Mouse (Mus musculus): Measurements from ENCODE around the gene Ptprr. TPM values are rescaled to one million over a fixed set of nuclear protein-coding genes. Genes with fewer than 3 reads are reported as not detected.

Gene Ptprr
- 16.6 and 17.6 TPM in 2 replicates for polyA plus RNA-seq (2015; fragmentation: Nextera tagmentation; extraction: Ambion mirVana)

DNA sequence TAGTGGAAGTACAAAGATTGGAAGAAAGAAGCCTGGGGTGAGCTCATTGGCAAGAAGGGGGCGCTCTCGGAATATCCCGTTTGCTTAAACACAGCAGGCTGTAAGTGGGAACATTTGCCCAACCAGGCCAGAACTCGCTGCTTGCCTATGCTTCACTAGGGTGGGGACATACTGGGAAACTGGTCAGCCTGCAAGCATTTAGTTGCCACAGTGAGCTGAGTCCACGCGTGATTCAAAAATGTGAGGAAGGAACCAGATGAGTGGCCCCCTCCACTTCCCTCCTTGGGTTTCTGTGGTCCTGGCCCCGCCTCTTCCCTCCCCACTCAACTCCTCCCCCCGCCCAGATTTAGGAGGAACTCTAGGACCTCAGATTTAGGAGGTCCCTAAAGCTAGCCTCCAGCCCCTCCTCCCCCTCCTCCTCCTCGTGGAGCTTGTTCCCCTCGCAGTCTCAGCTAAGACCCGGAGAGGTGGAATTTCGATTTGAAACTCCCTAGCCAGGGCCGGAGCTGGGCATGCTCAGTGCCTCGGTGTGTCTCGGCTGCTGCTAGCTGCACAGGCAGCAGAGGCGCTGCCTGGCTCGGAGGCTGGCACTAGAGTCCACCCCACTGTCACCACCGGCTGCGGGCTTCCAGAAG, at the start of gene Ptprr:
Gene Ptprr, plus strand, starts transcription at position 369 of the 635 bp plus-strand sequence.
- H3K36me3 ChIP-seq (replicated peaks), result no peaks in the 10 kb centered on the region
- no peaks in the 10 kb centered on the region for H3K27me3 ChIP-seq (replicated peaks)
- WGBS, result 1% methylated on average over 19 of the region's 19 CpGs
- peak within 1 kb of the TSS; percentile 90 for H3K27ac ChIP-seq
- H3K9me3 ChIP-seq, result no peaks in the 10 kb centered on the region
- peak; percentile 98 for ATAC-seq (replicated peaks)
- 0 out of 2 replicates have a peak, but pooled peaks cover 7% of the 10 kb centered on the region for H3K4me1 ChIP-seq
- peak within 1 kb of the TSS; percentile 64 for H3K4me2 ChIP-seq
- H3K4me3 ChIP-seq, result peak within 1 kb of the TSS; percentile 74
- peak within 1 kb of the TSS; percentile 82 for H3K9ac ChIP-seq

DNA sequence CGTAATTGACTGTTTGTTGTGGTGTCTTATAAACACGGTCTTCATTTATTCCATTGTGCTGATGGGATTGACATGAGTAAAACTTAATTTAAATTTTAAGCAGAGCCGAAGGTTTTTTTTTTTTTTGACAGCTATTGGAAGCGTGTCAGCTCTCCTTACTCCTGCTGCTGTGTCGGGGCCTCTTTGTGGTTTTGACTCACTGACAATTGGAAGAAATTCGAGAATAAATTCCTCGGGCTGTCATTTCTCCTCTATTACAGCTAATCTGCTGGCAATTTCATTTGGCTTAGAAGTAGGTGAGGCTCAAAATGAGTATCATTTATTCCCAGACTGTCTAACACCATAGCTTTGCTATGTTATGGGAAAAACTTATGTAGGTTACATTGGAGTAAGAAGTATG, 41.7 kb upstream of the Ptprr start:
- H3K27ac ChIP-seq, result no peak overlapping the region
- WGBS, result 54% methylated on average over 7 of the region's 7 CpGs
- ATAC-seq (replicated peaks), result no peak
- no peak overlapping the region for H3K9ac ChIP-seq
- H3K4me2 ChIP-seq, result no peak overlapping the region
- H3K27me3 ChIP-seq (replicated peaks), result no peaks in the 10 kb centered on the region
- H3K4me1 ChIP-seq, result no peaks in the 10 kb centered on the region
- H3K9me3 ChIP-seq, result no peaks in the 10 kb centered on the region
- no peak overlapping the region for H3K4me3 ChIP-seq
- no peaks in the 10 kb centered on the region for H3K36me3 ChIP-seq (replicated peaks)

DNA sequence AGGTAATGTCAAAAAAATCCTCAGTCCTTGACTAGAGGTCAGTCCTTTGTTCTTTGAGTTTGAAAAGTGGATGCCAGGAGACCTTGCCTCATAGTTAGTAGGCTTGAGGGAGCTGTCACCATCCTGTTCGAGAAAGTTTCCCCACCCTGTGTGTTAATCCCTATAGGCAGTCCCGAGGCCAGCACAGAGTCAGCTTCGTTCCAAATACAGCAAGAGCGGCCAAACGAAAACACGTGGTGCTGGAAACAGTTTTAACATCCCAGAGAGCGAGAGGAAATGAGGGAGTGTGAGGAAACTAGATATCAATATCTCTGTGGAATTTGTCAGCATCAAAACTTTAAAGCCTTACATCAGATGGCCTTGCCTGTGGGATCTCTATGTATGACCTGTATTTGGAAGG, 39.0 kb upstream of the Ptprr start:
- no peak overlapping the region for H3K4me3 ChIP-seq
- no peak overlapping the region for H3K4me2 ChIP-seq
- ATAC-seq (replicated peaks), result no peak
- no peak overlapping the region for H3K9ac ChIP-seq
- no peak overlapping the region for H3K27ac ChIP-seq
- no peaks in the 10 kb centered on the region for H3K27me3 ChIP-seq (replicated peaks)
- H3K36me3 ChIP-seq (replicated peaks), result no peaks in the 10 kb centered on the region
- H3K4me1 ChIP-seq, result no peaks in the 10 kb centered on the region
- WGBS, result 61% methylated on average over 7 of the region's 7 CpGs
- H3K9me3 ChIP-seq, result no peaks in the 10 kb centered on the region

DNA sequence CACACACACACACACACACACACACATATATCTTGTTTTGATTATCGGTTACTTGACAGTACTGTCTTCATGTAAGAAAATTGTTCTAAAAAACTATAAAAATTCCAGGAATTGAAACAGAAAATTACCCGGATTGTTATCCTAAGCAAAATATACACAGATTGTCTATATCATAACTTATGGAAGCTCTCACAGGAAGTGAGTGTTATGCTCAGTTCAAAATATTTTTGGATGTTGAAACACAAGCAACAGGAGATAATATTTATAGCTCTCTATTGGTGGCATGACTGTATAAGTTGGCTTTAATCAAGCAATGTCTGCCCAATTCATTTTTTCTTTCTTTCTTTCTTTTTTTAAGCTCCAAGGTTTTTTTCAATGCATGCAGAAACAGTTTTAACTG, 38.0 kb upstream of the Ptprr start:
- Histone ChIP-seq H3K4me3 (no peak overlapping the region), H3K36me3 (replicated peaks) (no peaks in the 10 kb centered on the region), H3K27ac (no peak overlapping the region), H3K9ac (no peak overlapping the region), H3K4me2 (no peak overlapping the region), H3K27me3 (replicated peaks) (no peaks in the 10 kb centered on the region), H3K9me3 (no peaks in the 10 kb centered on the region), H3K4me1 (no peaks in the 10 kb centered on the region)
- ATAC-seq (replicated peaks), result no peak
- WGBS, result 96% methylated on average over 2 of the region's 2 CpGs

- Histone ChIP-seq H3K4me1 (no peaks in the 10 kb centered on the region), H3K4me2 (no peak overlapping the region), H3K27ac (no peak overlapping the region), H3K9me3 (no peaks in the 10 kb centered on the region), H3K27me3 (replicated peaks) (no peaks in the 10 kb centered on the region), H3K36me3 (replicated peaks) (no peaks in the 10 kb centered on the region), H3K9ac (no peak overlapping the region), H3K4me3 (no peak overlapping the region)
- ATAC-seq (replicated peaks), result no peak
- WGBS, result 64% methylated on average over 6 of the region's 6 CpGs
Observed at GRCm38 (mm10) chr10:115984308-115984707, 33.7 kb upstream of the Ptprr start.

- no peak overlapping the region for H3K27ac ChIP-seq
- ATAC-seq (replicated peaks), result no peak
- H3K9ac ChIP-seq, result no peak overlapping the region
- no peaks in the 10 kb centered on the region for H3K27me3 ChIP-seq (replicated peaks)
- no peaks in the 10 kb centered on the region for H3K4me1 ChIP-seq
- no peak overlapping the region for H3K4me3 ChIP-seq
- no peak overlapping the region for H3K4me2 ChIP-seq
- WGBS, result 55% methylated on average over 8 of the region's 8 CpGs
- no peaks in the 10 kb centered on the region for H3K36me3 ChIP-seq (replicated peaks)
- no peaks in the 10 kb centered on the region for H3K9me3 ChIP-seq
Observed at GRCm38 (mm10) chr10:116001838-116002237, 16.2 kb upstream of the Ptprr start.

DNA sequence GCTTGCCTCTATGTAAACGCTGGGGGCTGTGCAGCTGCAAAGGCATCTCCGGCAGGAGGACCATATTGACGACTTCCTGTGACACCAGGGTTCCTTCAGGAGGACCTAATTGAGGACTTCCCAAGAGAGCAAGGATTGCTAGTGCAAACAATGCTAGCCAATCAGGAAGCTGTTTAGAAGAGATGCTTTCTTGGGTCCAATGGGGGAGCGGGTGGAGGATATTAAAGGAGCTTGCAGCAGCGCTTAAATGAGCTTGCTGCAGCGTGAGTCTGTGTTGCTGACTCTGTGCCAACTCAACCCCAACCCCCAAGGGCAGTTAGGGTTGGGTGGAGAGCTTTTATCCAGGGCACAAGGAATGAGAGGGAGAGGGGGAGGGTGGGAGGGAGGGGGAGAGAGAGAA, 11.3 kb upstream of the Ptprr start:
- Histone ChIP-seq H3K4me2 (no peak overlapping the region), H3K36me3 (replicated peaks) (no peaks in the 10 kb centered on the region), H3K9me3 (no peaks in the 10 kb centered on the region), H3K9ac (no peak overlapping the region), H3K4me1 (no peaks in the 10 kb centered on the region), H3K4me3 (no peak overlapping the region), H3K27ac (no peak overlapping the region), H3K27me3 (replicated peaks) (no peaks in the 10 kb centered on the region)
- no peak for ATAC-seq (replicated peaks)
- 50% methylated on average over 6 of the region's 6 CpGs for WGBS

DNA sequence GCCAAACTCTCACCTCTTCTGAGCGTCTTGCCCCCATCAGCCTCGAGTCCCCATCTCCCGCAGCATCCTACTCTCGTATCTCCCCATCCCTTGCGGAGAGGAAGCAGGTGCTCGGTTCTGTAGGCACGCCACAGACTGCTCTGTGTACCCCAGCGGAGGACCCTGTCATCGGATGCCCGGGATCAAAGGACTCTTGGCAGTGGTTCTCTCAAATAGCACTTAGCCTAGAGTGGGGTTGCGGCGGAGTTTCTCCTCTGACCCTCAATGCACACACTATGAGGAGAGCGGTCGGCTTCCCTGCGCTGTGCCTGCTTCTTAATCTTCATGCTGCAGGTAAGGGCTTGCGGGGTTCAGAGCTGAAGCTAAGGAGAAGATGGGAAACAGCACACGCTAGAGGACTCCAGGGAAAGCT, 473 bp downstream of the Ptprr start:
- Histone ChIP-seq H3K27ac (peak overlapping the region; percentile 90), H3K9ac (peak overlapping the region; percentile 82)
- under 1% methylated on average over 17 of the region's 17 CpGs for WGBS

DNA sequence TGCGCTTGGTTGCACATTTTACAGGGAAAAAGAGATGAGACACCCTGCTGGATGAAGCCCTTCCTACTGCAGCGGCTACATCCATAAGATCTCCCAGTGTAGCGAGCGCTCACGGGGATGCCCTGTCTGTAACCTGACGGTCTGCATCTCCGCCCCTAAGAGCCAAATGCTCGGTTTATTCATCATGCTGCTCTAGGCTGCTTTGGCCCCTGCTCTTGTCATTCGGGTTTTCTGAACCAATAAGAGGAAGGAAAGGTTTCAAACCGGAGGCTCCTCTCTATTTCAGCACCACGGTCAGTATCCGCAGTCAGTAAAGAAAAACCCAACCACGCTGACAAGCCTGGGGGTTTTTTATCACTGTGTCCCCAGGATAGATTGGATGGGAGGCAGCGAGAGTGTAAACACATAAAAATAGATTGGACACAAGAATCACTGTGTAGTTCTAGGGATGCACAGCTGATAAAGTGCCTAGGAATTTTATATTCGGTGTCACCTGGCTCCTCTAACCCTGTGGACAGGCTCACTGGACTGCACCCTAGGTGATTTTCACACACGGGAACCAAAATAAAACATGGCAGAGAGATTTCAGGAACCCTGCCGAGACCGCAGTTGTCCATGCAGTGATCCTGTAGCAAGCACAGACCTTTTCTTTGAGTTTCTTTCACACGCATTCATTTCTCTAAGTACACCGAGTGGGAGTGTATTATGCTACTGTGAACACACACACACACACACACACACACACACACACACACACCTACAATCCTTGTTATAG, 1.3 kb downstream of the Ptprr start:
- H3K27me3 ChIP-seq (replicated peaks), result no peaks in the 10 kb centered on the region
- H3K4me3 ChIP-seq, result peak overlapping the region; percentile 74
- ATAC-seq (replicated peaks), result peak; percentile 46
- H3K4me2 ChIP-seq, result peak overlapping the region; percentile 64
- no peaks in the 10 kb centered on the region for H3K9me3 ChIP-seq
- peak overlapping the region; percentile 82 for H3K9ac ChIP-seq
- WGBS, result 5% methylated on average over 20 of the region's 20 CpGs
- H3K4me1 ChIP-seq, result 0 out of 2 replicates have a peak, but pooled peaks cover 7% of the 10 kb centered on the region
- peak overlapping the region; percentile 90 for H3K27ac ChIP-seq
- H3K36me3 ChIP-seq (replicated peaks), result no peaks in the 10 kb centered on the region

More for the DNA sequence above, 473 bp downstream of the Ptprr start:
- H3K27me3 ChIP-seq (replicated peaks), result no peaks in the 10 kb centered on the region
- peak overlapping the region; percentile 64 for H3K4me2 ChIP-seq
- H3K36me3 ChIP-seq (replicated peaks), result no peaks in the 10 kb centered on the region
- H3K9me3 ChIP-seq, result no peaks in the 10 kb centered on the region
- H3K4me3 ChIP-seq, result peak overlapping the region; percentile 74
- 0 out of 2 replicates have a peak, but pooled peaks cover 7% of the 10 kb centered on the region for H3K4me1 ChIP-seq
- ATAC-seq (replicated peaks), result peak; percentile 87

DNA sequence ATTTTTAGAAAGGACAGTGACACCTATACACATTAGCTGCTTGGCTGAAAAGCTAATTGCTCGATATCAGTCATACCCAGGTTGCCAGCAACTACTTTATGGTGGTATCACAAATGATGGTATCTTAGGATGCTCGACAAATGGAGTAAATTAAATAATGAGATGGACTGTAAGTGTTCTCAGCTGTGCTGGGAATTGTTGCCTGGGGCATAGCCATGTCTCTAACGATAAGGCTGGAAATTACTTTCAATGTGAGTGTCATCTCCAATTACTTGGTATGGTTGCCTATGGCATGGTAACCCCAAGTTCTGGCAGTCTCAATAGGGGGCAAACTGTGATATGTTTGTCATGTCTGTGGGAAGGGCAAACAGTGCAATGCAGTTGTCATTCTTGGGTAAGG, 3.1 kb downstream of the Ptprr start:
- no peak for ATAC-seq (replicated peaks)
- H3K4me2 ChIP-seq, result peak overlapping the region; percentile 4; the same call in 1 of the 2 replicates
- H3K27ac ChIP-seq, result no peak overlapping the region
- WGBS, result 54% methylated on average over 3 of the region's 3 CpGs
- no peaks in the 10 kb centered on the region for H3K36me3 ChIP-seq (replicated peaks)
- no peak overlapping the region for H3K9ac ChIP-seq
- no peaks in the 10 kb centered on the region for H3K9me3 ChIP-seq
- H3K27me3 ChIP-seq (replicated peaks), result no peaks in the 10 kb centered on the region
- H3K4me1 ChIP-seq, result 0 out of 2 replicates have a peak, but pooled peaks cover 7% of the 10 kb centered on the region
- H3K4me3 ChIP-seq, result no peak overlapping the region

DNA sequence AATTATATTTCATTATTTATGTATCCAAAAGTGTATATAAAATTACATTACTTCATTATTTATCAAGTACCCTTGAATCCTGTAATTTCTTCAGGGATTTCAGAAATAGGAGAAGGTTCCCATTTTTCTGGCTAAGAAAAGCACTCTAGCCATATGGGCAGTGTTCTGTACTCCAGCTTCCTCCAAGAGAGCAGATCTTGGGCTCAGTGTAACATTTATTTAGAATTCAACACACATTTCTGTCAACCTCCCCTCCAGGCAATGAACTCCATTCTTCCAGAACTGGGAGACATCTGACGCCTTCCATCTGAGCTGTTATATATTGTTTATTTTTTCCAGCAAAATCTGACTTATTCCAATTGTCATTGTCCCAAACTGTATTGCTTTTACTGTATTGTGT, 20.1 kb downstream of the Ptprr start:
- Histone ChIP-seq H3K27me3 (replicated peaks) (no peaks in the 10 kb centered on the region), H3K4me1 (no peaks in the 10 kb centered on the region), H3K9ac (no peak overlapping the region), H3K36me3 (replicated peaks) (no peaks in the 10 kb centered on the region), H3K4me2 (no peak overlapping the region), H3K4me3 (no peak overlapping the region), H3K9me3 (no peaks in the 10 kb centered on the region; the same call in 1 of the 2 replicates), H3K27ac (no peak overlapping the region)
- WGBS, result 80% methylated on average over 1 of the region's 1 CpGs
- no peak for ATAC-seq (replicated peaks)

- Histone ChIP-seq H3K27ac (no peak overlapping the region), H3K36me3 (replicated peaks) (no peaks in the 10 kb centered on the region), H3K27me3 (replicated peaks) (no peaks in the 10 kb centered on the region), H3K4me1 (0 out of 2 replicates have a peak, but pooled peaks cover 3% of the 10 kb centered on the region), H3K9me3 (no peaks in the 10 kb centered on the region), H3K4me2 (no peak overlapping the region), H3K4me3 (no peak overlapping the region), H3K9ac (no peak overlapping the region)
- WGBS, result 89% methylated on average over 5 of the region's 5 CpGs
- ATAC-seq (replicated peaks), result no peak
Observed at GRCm38 (mm10) chr10:116075954-116076353, 57.9 kb downstream of the Ptprr start.
